Mouse (Mus musculus) kidney, adult 8-10 months (tissue): ENCODE results near the gene Six3.

Experiments
- DNase-seq, 2 experiments: peaks; one replicate each; pipeline ENCODE4 v3.0.0; 2022

The Six3 gene

DNA sequence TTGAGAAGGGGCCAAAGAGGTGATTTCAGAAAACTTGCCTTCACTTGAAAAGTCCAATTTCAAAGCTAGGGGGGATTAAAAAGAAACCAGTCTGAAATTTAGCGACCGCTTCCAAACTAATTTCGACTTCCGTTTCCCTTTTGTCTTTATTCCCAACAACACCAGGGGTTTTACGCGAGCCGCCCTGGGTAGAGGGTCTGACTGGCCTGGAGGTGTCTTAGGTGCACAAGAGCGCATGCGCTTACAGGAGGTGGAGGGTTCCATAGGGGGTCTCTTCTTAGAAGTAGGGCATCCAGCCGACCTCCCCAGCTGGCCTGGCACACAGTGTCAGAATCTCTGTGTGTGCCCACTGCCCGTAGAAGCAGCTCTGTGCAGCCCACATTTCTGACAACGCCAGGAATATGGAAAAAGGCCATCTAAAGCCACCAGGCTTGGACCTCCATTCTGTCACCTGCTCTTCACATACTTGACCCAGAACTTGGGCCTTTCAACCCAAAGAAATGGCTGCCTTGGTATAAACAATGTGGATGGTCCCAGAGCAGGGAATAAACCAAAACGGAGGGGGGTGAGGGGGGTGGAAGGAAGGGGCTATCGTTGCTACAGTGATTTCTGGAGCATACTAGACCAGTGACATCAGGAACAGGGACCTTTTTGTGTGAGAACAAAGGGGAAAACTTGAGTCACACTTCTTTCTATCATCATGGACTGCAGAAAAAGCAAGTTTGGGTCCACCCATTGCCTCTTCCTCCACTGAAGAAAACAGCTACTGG lies 12.9 kb downstream of the Six3 start:
- DNase-seq, result no peak

DNA sequence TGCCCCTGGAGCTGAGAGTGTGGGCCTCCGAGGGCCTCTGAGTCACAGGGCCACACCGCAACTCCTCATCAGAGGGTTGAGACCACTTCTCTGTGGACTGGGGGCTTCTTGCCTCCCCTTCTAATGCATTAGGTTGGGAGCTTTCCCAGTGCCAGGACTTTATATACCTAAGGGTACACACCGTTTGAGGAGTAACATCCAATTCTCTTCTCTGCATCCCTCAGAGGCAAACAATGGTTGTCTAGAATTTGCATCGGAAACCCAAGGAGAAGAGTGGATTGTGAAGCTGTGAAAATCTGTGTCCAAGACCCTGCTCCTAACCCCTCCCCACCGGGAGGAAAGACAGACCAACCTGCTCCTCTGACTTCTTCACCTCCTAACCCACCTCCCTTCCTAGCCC lies 14.3 kb downstream of the Six3 start:
- DNase-seq, result no peak

DNA sequence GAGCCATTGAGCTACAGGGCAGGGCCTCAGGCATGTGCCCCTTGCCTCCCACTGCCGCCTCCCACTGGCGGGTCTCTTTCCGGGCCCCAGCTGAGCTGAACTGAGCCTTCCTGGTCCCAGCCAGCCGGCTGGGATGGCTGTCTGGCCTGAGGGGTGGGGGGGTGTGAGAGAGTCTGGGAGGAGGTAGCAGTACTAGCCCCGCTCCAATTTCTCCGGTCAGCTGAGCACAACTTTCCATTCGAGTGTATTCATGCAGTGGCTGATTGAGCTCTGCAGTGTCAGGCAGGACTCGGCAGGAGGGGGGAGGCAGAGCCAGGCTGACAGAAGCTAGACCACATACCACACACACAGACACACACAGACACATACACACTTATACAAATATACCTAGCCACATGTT lies 15.4 kb downstream of the Six3 start:
- DNase-seq, result no peak

DNA sequence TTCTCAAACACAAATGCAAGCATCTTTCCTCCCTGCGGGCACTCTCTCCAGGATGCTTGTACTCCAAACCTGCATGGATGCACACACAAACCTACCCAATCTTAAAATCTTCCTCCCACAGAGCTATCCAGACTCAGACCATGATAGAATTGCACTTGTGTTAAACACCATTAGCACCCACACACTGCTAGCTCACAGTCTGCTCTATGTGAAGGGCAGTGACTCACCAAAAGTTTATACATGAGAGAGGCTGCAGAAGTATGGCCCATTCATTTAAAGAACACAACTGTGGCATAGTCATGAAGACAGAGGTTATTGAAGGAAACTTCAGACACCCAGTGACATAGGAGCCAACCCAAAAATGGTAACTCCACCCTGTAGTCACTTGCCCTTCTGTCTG lies 16.0 kb downstream of the Six3 start:
- DNase-seq, result no peak

DNA sequence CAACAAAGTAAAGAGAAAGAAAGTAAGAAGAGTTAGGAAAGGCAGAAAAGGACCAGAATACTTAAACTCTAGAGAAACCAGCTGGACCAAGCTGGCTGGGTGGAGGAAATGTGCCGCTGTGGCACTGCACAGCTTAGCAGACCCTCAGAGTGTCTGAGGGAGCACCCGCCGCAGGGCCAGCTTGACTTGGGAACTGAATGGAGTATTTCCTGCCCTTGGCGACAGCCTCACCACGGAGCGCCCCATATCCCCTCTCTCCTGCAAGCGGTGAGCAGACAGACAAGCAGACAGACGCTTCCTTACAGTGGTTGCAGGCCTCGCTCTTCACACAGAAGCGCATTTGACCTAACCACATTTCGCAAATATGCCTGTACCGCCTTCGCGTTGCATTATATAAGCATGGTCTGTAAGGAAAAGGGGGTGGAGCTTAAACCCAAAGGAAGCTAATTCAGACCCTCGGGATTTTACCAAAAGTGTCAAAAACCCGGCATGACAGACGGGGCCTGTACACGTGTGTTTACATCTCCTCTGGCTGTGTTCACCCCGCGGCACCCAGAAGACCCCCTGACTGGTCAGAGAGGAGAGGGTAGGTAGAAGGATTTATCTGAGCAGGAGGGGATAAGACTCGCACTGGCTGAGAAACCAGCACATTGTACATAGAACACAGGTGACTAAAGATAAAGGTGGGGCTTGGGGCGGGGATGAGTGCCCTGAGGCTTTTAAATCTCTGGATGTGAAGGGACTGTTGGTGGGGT lies 17.1 kb downstream of the Six3 start:
- no peak for DNase-seq

DNA sequence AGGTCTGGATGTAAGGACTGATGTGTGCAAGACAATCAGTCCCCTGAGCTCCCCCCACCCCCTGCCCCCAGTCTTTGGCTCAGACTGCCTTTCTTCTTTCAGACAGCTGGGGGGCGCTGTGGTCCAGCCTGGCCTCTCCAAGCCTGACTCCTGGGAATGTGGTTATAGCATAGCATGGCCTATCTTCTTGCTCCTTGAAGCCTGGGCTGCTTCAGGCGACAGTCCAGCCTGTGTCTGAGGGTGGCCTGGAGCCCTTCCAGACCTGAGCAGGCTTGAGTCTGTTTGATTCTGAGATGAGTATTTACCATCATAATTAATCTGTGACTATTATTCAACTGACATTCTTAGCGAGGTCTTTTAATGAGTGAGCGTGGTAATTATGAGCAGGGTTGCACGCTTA lies 17.7 kb downstream of the Six3 start:
- no peak for DNase-seq

DNA sequence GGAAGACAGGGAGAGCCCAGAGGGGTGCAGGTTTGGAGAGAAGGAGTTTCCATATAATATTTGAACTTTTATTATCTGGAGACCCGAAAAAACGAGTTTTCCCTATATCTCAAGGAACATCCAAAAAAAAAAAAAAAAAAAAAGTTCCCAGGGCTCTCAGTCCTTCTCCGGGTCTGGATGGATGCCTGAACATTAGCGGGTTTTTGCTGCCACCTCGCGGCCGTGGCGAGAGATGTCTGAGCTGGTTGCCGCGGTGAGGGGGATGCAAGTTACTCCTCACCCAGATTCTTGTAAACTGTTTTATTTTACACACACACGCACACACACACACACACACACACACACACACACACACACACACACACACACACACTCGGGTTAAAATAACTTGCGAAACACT lies 20.2 kb downstream of the Six3 start:
- peak; percentile 29 to 74 for DNase-seq

DNA sequence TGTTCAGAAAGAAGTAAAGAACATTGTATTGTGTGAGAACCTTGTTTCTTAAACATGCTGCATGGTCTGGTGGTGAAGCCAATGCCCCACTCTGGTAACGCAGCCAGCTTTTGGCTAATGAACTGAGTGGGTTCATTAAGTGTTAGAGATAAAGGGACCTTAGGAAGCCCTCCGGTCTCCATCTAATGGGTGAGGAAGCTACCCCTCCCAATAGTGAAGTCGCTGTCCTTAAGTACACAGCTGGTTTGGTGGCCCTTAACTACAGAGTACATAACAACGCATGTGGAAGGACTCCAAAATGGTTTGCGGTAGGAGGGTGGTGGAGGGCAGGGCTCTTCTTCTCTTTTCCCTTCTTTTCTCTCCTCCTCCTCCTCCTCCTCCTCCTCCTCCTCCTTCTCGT lies 24.5 kb downstream of the Six3 start:
- no peak for DNase-seq

DNA sequence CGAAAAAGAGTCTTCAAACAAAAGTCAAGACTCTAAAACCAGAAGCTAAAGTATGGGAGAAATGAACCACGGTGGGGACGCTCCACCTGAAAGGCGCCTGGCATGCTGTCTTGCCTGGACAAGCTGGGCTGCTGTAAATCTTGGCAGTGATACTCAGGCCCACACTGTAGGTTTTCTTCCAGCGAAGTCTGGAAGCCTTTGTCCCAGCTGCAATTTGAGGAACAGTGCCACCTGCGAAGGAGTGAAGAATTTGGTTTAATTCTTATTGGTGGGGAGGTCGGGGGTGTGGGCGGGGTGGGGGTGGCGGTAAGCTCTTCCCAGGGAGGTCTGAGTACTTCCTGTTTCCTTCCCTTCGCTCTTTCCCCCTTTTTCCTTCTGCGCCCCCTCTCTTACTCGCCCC lies 31.9 kb downstream of the Six3 start:
- DNase-seq, result no peak

DNA sequence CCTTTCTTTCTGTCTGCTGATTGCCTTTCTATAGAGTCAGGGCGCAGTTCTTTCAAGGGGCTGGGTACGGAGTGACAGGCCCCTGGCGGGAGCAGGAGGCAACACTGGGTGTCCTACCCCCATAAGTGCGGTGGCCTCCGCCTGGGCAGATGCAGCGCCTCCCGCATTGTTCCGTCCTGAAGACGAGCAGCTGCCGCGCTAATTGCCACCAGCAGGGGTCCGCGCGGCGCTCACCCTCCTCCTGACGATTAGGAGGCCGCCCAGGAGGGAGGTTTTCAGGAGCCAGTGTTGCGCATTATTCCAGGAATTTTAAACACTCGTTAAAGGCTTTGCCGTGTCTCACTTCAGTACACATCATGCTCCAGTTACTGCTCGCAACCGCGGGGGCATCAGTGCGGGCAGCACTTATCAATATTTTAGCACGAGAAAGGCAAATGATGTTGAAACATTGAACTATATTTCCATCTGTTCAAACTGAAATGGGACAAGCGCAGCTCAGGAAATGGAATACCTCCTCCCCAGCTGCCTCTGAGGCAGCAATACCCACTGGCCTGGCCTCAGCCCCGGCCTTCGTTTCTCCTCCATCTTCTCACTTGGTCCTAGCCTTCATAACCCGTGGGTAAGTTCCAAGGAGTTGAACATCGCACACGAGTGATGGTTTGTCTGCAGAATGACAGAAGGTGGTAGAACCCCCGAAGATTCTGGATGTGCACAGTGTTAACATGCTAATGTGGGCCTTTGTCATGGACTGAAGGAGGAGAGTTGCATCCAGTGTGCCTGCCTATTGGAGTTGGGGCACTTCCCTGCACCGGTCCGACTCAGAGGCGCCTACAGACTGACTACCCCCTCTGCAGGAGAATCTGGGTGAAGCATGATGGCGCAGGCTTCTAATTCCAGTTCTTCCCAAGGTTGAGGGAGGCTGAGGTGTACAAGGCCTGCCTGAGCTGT lies 32.6 kb downstream of the Six3 start:
- DNase-seq, result peak in 1 of 2 experiments; percentile 26

DNA sequence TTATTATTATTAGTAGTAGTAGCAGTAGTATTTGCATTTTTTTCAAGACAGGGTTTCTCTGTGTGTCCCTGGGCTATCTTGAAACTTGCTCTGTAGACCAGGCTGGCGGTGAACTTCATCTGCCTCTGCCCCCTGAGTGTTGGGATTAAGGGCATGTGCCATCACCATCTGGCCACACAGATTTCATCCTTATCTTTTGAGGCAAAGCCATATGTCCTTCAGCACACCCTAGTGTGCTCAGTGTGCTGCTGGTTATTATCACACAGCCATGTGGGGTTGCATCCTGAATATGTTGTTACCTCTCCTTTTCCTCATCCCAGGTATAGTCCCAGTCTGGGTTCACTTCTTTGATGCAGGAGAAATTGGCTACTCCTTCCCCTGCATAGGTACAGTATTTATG lies 46.6 kb downstream of the Six3 start:
- no peak for DNase-seq

DNA sequence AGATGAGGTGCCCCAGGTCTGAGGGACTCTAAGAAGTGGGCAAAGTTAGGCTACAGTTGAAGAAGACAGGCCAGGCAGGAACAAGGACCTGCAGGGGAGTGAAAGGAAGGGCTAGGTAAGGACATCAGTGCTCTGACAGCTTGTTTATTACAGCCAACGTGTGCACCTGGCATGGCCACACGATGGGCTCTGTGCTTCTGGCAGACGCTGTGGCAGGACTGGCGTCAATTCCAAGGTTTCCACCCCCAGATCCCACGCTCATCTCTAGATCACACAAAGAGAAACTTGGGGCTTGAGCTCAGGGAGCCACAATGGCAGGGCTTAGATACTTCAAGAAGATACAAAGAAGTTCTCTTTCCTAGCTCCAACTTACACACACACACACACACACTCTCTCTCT lies 48.1 kb downstream of the Six3 start:
- no peak for DNase-seq

DNA sequence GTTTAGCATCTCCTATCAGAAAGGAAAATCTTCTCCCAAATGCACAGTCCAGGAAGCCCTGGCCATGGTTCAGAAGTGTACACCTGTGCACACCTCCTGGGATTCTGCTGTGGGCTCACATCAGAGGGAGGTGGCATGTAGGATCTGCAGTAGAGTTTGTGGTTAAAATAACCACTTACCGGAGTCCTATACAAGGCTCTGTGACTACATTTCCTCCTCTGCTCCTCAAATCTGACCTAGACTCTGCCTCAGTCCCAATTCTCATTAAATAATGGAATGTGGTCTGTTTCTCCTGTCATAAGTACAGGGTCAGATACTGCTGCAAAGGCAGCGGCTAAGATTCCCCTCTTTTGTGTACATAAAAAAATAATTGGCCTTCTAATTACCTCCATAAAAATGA lies 50.8 kb downstream of the Six3 start:
- no peak for DNase-seq

DNA sequence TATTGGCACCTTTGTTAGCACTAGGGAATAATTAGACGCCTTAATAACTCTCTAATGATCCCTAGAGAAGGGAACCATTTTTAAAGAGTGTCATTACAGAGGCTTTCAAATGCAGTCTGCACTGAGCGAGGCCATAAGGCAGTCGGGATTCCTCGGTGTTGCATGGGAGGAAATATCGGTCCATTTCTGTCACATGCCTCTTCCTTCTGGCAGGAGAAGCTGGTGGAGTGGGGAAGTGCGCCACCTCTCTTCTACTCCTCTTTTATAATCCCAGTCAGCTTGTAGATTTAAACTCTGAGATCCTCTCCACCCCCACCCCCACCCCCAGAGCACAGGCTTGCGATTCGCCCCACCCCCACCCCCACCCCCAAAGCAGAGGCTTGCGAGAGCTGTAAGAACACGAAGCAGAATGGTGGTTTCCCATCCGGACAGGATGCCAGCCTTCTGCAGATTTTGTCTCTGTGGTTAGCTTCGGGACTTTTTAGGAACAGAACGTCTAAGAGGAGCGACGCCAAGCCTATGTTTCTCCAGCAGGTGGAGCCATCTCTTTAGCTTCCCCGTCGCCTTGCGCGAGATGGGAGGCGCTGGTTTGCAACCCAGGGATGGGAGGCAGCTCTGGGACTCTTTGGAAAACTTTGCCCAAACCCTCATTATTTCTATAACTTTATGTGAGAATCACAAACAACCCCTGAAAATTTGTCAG lies 51.4 kb downstream of the Six3 start:
- DNase-seq, result peak; percentile 48 to 64
